Mouse (Mus musculus) megakaryocyte, embryonic 14.5 days (primary cell): ENCODE results near the gene Tuba3a. TPM values are rescaled to one million over a fixed set of nuclear protein-coding genes. Genes with fewer than 3 reads are reported as not detected.
"Not testable (repeated sequence)": the region's sequence is repeated elsewhere in the genome, so short reads cannot be mapped to it uniquely, and the experiment has no call there.

ENCODE experiments used
- H3K27me3 ChIP-seq: replicated peaks from 2 replicates; pipeline ENCODE3; 2012; ENCODE audit warnings: inconsistent platforms
- H3K36me3 ChIP-seq: replicated peaks from 2 replicates; pipeline ENCODE3; 2012; ENCODE audit warnings: low read length, inconsistent platforms, mixed read lengths
- H3K4me1 ChIP-seq: 2 replicates; pipeline ENCODE4 v1.6.1; 2012; ENCODE audit warnings: inconsistent platforms
- H3K4me3 ChIP-seq: replicated peaks from 2 replicates; pipeline ENCODE3; 2012; ENCODE audit warnings: moderate library complexity, mild to moderate bottlenecking, inconsistent platforms
- H3K9me3 ChIP-seq: 2 replicates; pipeline ENCODE4 v1.6.1; 2012; ENCODE audit warnings: inconsistent platforms
- FLI1 ChIP-seq: IDR thresholded peaks from 2 replicates; pipeline ENCODE4 v1.6.1; 2012; ENCODE audit warnings: low read length, inconsistent platforms, mixed read lengths
- GATA1 ChIP-seq: IDR thresholded peaks from 3 replicates; pipeline ENCODE4 v1.6.1; 2012; ENCODE audit warnings: mixed read lengths, low read length, inconsistent platforms, borderline replicate concordance
- polyA plus RNA-seq: library from polyadenylated mRNA; stranded (reverse); fragments of >175 nt; gene quantifications from 2 replicates; pipeline ENCODE4 v1.2.3, GENCODE M21; 2012; ENCODE audit warnings: low replicate concordance; ENCODE audit not compliant: insufficient read depth

The Tuba3a gene
- polyA plus RNA-seq, 1 experiment = not detected

- H3K36me3 ChIP-seq = no peaks in the 10 kb centered on the region
- TF ChIP-seq FLI1 (no peak), GATA1 (no peak)
- no peaks in the 10 kb centered on the region for H3K4me1 ChIP-seq
- H3K9me3 ChIP-seq = peaks cover 26% of the 10 kb centered on the region
- H3K4me3 ChIP-seq = no peak overlapping the region
- H3K27me3 ChIP-seq = peaks cover 41% of the 10 kb centered on the region
Measured at GRCm38 (mm10) chr6:125291329-125291728, 5.5 kb upstream of the Tuba3a start.

DNA sequence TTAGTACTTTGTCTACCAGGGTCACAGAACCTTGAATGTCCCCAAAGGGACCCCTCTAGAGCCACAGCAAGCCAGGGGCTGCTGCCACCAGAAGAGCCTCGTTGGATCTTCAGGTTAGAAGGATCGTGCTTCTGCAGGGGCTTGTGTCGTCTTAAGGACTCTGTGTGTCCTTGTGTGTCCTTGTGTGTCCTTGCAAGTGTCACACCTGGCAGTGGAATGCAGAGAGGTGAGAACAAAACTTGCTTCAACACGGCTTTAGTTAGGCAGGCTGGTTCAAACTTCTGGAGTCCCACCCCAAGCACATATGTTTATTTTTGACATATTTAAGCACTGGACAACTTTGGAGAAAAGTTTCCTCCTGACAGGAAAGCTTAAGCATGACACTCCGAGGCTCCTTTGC lies 2.9 kb upstream of the Tuba3a start:
- H3K27me3 ChIP-seq = peaks cover 31% of the 10 kb centered on the region
- H3K4me3 ChIP-seq = no peak overlapping the region
- H3K9me3 ChIP-seq = peaks cover 17% of the 10 kb centered on the region
- H3K36me3 ChIP-seq = no peaks in the 10 kb centered on the region
- TF ChIP-seq FLI1 (no peak), GATA1 (no peak)
- no peaks in the 10 kb centered on the region for H3K4me1 ChIP-seq

GRCm38 (mm10) chr6:125286944-125287343 lies 1.1 kb upstream of the Tuba3a start:
- TF ChIP-seq FLI1 (no peak), GATA1 (no peak)
- no peaks in the 10 kb centered on the region for H3K36me3 ChIP-seq
- no peaks in the 10 kb centered on the region for H3K4me1 ChIP-seq
- no peak overlapping the region for H3K4me3 ChIP-seq
- H3K9me3 ChIP-seq = peaks cover 3% of the 10 kb centered on the region; the same call in 1 of the 2 replicates
- peaks cover 27% of the 10 kb centered on the region for H3K27me3 ChIP-seq

DNA sequence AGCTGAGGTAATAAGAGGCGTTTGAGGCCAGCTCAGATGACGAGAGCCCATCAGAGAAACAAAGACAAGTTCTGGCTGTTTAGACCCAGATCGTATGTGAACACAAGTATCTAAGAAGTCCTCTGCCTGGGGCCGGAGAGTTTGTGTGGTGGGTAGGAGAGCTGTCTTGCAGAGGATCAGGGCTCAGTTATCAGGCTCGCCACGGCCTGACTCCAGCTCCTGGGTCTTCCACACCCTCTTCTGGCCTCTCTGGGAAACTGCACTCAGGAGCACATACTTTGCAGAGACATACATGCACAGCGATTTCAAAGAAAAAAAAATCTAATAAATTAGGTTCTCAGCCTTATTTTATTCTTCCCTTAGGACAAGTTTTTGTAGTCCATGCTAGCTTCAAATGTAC lies 1.1 kb downstream of the Tuba3a start:
- no peak overlapping the region for H3K4me3 ChIP-seq
- H3K36me3 ChIP-seq = no peaks in the 10 kb centered on the region
- TF ChIP-seq FLI1 (no peak), GATA1 (no peak)
- peaks cover 12% of the 10 kb centered on the region for H3K9me3 ChIP-seq
- no peaks in the 10 kb centered on the region for H3K4me1 ChIP-seq
- peaks cover 20% of the 10 kb centered on the region for H3K27me3 ChIP-seq

- H3K36me3 ChIP-seq = no peaks in the 10 kb centered on the region
- TF ChIP-seq GATA1 (no peak), FLI1 (no peak)
- peaks cover 20% of the 10 kb centered on the region for H3K27me3 ChIP-seq
- no peak overlapping the region for H3K4me3 ChIP-seq
- H3K9me3 ChIP-seq = peaks cover 13% of the 10 kb centered on the region
- H3K4me1 ChIP-seq = no peaks in the 10 kb centered on the region
Measured at GRCm38 (mm10) chr6:125284250-125284649, 1.6 kb downstream of the Tuba3a start.

DNA sequence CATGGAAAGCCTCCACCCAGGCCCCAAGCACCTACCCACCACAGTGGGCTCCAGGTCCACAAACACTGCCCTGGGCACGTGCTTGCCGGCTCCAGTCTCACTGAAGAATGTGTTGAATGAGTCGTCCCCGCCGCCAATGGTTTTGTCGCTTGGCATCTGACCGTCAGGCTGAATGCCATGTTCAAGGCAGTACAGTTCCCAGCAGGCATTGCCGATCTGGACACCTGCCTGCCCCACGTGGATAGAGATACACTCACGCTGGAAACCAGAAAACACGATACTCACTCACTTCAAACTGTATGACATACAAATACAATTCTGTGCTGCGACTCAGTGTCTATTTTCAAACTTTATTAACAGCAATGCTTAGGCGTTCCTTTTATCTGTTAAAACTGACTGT lies 3.1 kb downstream of the Tuba3a start:
- H3K36me3 ChIP-seq = not testable (repeated sequence)
- H3K9me3 ChIP-seq = peaks cover 13% of the 10 kb centered on the region

DNA sequence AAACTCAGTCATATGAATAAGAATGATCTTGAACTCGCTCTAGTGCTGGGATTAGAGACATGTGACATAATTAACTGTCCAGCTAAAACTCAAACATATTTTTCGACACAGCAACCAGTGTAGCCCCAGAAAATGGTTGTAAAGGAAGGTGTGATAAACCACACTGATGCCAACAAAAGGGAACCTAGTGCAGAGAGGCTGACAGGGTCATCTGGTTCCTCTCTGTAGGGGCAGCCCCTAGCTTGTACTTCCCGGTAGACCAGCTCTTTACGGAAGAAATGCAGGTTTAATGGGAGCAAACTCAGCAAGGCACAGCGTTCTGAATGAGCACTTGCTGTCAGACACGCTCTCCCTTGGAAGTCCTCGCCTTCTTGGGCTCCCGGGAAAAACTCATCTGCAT lies 6.1 kb downstream of the Tuba3a start:
- Histone ChIP-seq H3K36me3 (no peaks in the 10 kb centered on the region), H3K4me1 (peaks cover 4% of the 10 kb centered on the region), H3K9me3 (peaks cover 11% of the 10 kb centered on the region), H3K27me3 (peaks cover 24% of the 10 kb centered on the region), H3K4me3 (no peak overlapping the region)
- no peak for TF ChIP-seq FLI1

More for the DNA sequence above, 3.1 kb downstream of the Tuba3a start:
- H3K4me3 ChIP-seq, H3K4me1 ChIP-seq: not testable (repeated sequence)
- peaks cover 10% of the 10 kb centered on the region for H3K27me3 ChIP-seq

DNA sequence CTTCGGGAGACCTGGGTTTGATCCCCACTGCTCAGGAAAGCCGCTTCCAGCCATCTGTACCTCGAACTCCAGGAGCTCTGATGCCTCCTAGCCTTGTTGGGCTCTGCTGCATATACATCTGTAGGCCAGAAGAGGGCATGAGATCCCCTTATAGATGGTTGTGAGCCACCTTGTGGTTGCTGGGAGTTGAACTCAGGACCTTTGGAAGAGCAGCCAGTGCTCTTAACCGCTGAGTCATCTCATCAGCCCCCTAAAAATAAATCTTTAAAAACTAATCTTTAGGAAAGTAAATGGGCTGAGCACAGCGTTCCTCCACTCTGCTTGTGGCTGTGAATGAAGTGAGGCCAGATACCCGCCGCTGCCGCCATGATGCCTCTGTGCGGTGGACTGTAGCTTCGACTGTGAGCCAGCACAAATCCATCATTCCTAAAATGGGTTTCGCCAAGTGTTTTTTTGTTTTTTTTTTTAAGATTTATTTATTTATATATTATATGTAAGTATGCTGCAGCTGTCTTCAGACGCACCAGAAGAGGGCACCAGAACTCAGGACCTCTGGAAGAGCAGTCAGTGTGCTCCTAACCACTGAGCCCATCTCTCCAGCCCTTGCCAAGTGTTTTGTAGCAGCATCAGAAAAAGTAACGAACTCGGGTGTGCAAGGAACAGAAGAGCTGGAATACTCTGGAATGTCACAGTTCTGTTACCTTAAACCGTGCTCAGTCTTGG lies 10.8 kb downstream of the Tuba3a start:
- peaks cover 31% of the 10 kb centered on the region for H3K4me1 ChIP-seq
- H3K27me3 ChIP-seq = peaks cover 21% of the 10 kb centered on the region
- H3K9me3 ChIP-seq = peaks cover 4% of the 10 kb centered on the region; the same call in 1 of the 2 replicates
- no peaks in the 10 kb centered on the region for H3K36me3 ChIP-seq
- H3K4me3 ChIP-seq = no peak overlapping the region
- TF ChIP-seq GATA1 = no peak
- TF ChIP-seq FLI1 = no peak

GRCm38 (mm10) chr6:125272228-125272785 lies 13.5 kb downstream of the Tuba3a start:
- TF ChIP-seq FLI1 (no peak), GATA1 (no peak)
- peaks cover 35% of the 10 kb centered on the region for H3K4me1 ChIP-seq
- peaks cover 14% of the 10 kb centered on the region for H3K27me3 ChIP-seq
- H3K9me3 ChIP-seq = no peaks in the 10 kb centered on the region
- no peaks in the 10 kb centered on the region for H3K36me3 ChIP-seq
- no peak overlapping the region for H3K4me3 ChIP-seq

GRCm38 (mm10) chr6:125271455-125272227 lies 14.2 kb downstream of the Tuba3a start:
- no peaks in the 10 kb centered on the region for H3K36me3 ChIP-seq
- peaks cover 7% of the 10 kb centered on the region for H3K27me3 ChIP-seq
- H3K4me1 ChIP-seq = peaks cover 35% of the 10 kb centered on the region
- H3K4me3 ChIP-seq = peak overlapping the region; percentile 86
- TF ChIP-seq GATA1 (no peak), FLI1 (no peak)
- H3K9me3 ChIP-seq = no peaks in the 10 kb centered on the region
